Mouse (Mus musculus) forebrain, embryonic 13.5 days (tissue): ENCODE data around the gene Lipo2. TPM values are rescaled to one million over a fixed set of nuclear protein-coding genes. Genes with fewer than 3 reads are reported as not detected.
A peak's percentile ranks its signal among the peaks of the same experiment; 100 is the strongest.
"Not testable (repeated sequence)": the region's sequence is repeated elsewhere in the genome, so short reads cannot be mapped to it uniquely, and the experiment has no call there.

ENCODE experiments used
- ATAC-seq: fragments of 200-750 bp; cut with Nextera tagmentation; 2 replicates; pipeline ENCODE4 v1.8.0; 2017
- H3K27ac ChIP-seq: fragments of 300-500 bp; sonication (generic); 2 replicates; pipeline ENCODE4 v1.5.1; 2015; ENCODE audit warnings: inconsistent platforms, mild to moderate bottlenecking, moderate library complexity
- H3K27me3 ChIP-seq: fragments of 300-500 bp; sonication (generic); 2 replicates; pipeline ENCODE4 v1.6.1; 2015; ENCODE audit warnings: mild to moderate bottlenecking, inconsistent platforms
- H3K36me3 ChIP-seq: fragments of 300-500 bp; sonication (generic); 2 replicates; pipeline ENCODE4 v1.6.1; 2015; ENCODE audit warnings: mild to moderate bottlenecking, inconsistent platforms; ENCODE audit not compliant: poor library complexity, severe bottlenecking
- H3K4me1 ChIP-seq: fragments of 300-500 bp; sonication (generic); 2 replicates; pipeline ENCODE4 v1.6.1; 2015; ENCODE audit warnings: inconsistent platforms
- H3K4me2 ChIP-seq: fragments of 300-500 bp; sonication (generic); 2 replicates; pipeline ENCODE4 v1.6.1; 2015; ENCODE audit warnings: inconsistent platforms, mild to moderate bottlenecking, moderate library complexity
- H3K4me3 ChIP-seq: fragments of 300-500 bp; sonication (generic); 2 replicates; pipeline ENCODE4 v1.5.1; 2015; ENCODE audit warnings: mild to moderate bottlenecking, inconsistent platforms
- H3K9ac ChIP-seq: fragments of 300-500 bp; sonication (generic); 2 replicates; pipeline ENCODE4 v1.6.1; 2015; ENCODE audit warnings: mild to moderate bottlenecking, inconsistent platforms
- H3K9me3 ChIP-seq: fragments of 300-500 bp; sonication (generic); replicated peaks from 2 replicates; pipeline ENCODE4 v1.6.1; 2016; ENCODE audit warnings: inconsistent platforms
- WGBS: fragments of 180-500 bp; shearing (Covaris S2); methylation state at CpG from one replicate; pipeline ENCODE4 v1.1.7; 2015; 5-methylcytosine and 5-hydroxymethylcytosine counted together
- polyA plus RNA-seq: library from polyadenylated mRNA; unstranded; fragments of >200 nt; fragmentation: Nextera tagmentation; extraction: Ambion mirVana; gene quantifications from 2 replicates; pipeline ENCODE4 v1.2.1, GENCODE M21; 2015

Lipo2 gene
- polyA plus RNA-seq = 0.25 and 0.52 TPM in 2 replicates

DNA sequence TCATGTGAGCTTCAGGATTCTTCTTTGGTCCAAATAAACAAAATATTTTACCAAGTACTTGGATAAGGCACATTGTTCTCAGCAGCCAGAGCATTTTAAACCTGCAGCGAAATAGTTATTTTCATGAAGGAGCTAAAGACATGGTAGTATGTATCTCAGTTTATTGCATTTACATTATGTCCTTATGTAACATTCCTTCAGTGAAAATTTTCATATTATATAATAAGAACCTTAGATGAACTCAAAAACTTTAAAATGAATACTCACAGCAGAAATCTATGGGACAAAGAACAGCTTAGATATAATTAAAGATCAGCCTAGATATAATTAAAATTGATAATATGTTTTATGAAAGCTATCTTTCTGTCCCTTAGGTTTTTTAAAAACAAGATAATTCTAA, at the start of gene Lipo2:
Lipo2 (minus strand) TSS at position 101 of the 400 bp plus-strand sequence.
- not testable (repeated sequence) for H3K4me1 ChIP-seq, H3K4me2 ChIP-seq, H3K9ac ChIP-seq, H3K27ac ChIP-seq, H3K27me3 ChIP-seq, H3K4me3 ChIP-seq, H3K36me3 ChIP-seq, H3K9me3 ChIP-seq, ATAC-seq
- WGBS = 89% methylated on average over 1 of the region's 1 CpGs

DNA sequence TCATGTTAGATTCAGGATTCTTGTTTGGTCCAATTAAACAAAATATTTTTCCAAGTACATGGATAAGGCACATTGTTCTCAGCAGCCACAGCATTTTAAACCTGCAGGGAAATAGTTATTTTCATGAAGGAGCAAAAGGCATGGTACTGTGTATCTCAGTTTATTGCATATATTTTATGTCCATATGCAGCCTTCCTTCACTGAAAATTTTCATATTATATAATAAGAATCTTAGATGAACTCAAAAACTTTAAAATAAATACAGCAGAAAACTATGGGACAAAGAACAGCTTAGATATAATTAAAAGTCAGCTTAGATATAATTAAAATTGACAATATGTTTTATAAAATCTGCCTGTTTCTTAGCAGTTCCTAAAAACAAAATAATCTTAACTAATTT, 36.2 kb upstream of the Lipo2 start, which contains the start of gene Lipo1:
Lipo1 (minus strand) TSS at position 101 of the 400 bp plus-strand sequence.
- not testable (repeated sequence) for H3K36me3 ChIP-seq, H3K9me3 ChIP-seq, ATAC-seq, H3K27ac ChIP-seq, H3K4me3 ChIP-seq, H3K9ac ChIP-seq, H3K4me2 ChIP-seq, H3K4me1 ChIP-seq, H3K27me3 ChIP-seq

DNA sequence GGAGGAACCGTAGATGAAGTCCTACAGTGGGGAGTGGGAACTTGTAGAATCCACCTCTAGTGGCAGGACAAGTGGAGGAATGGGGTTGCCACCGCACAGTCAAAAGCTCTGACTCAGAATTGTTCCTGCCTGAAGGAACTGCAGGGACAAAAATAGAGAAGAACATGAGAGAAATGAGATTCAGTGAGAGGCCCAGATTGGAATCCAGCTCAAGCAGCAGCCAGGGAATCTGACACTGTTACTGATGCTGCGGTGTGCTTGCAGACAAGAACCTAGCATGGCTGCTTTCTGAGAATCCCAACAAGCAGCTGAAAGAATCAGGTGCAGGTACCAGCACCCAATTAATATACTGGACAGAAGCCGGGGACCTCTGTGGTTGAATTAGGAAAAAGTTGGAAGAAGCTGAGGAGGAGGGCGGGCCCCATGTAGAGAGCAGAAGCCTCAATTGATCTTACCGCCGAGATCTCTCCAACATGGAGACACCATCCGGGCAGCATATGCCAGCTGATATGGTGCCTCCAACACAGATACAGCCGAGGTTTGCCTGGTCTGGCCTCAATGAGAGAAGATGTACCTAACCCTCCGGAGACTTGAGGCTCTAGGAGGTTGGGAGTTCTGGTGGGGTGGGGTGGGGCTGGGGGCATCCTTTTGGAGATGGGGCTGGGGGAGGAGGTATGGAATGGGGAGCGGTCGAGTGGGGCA, 35.6 kb upstream of the Lipo2 start:
- Histone ChIP-seq H3K4me3 (no peak overlapping the region), H3K9ac (no peak overlapping the region), H3K36me3 (no peaks in the 10 kb centered on the region), H3K27ac (no peak overlapping the region), H3K9me3 (no peaks in the 10 kb centered on the region), H3K27me3 (no peaks in the 10 kb centered on the region), H3K4me1 (no peaks in the 10 kb centered on the region), H3K4me2 (no peak overlapping the region)
- WGBS = 93% methylated on average over 12 of the region's 12 CpGs
- no peak for ATAC-seq

DNA sequence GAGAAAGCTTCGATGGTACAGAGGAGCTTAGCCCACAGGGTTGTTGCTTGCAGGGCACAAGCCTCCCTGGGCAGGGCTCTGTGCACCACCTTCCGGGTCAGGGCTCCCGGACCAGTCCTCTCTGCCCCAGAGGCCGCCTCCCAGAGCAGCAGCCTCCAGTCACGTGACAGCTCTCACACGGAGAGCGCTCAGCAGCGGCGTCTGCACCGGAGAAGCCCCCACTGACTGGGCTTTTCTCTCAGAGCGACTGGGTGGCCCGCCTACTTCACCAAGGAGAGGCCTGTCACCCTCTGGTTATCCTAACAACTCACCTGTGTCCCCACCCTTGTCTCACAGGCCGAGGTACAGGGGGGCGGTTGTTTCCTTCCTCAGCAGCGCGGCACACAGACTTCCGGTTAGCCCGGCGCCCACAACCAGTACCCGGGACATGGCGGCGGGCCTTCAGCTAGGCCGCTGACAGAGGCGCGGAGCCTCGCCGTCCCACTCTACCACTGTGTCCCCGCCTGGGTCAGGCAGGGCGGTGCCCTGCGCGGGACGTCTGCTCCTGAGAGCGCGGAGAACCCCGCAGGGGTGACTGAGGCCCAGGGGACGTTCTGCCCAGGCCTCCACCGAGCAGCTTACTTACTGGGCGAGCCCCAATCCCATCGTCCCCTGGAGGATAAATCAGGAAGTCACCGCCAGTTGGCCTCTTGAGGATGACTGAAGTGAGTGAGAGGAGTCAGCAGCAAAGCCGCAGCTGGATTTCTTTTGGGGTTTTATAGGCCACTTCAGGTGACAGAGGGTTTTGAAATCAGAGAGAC, 10.3 kb upstream of the Lipo2 start, which contains the start of gene Lipo3:
Lipo3 (minus strand) TSS at position 665 of the 800 bp plus-strand sequence.
- H3K9me3 ChIP-seq, H3K36me3 ChIP-seq, H3K4me1 ChIP-seq, H3K27me3 ChIP-seq, H3K9ac ChIP-seq, H3K4me3 ChIP-seq, H3K27ac ChIP-seq: not testable (repeated sequence)
- peak within 1 kb of the TSS; percentile 40 for H3K4me2 ChIP-seq
- ATAC-seq = peak; percentile 96
- 50% methylated on average over 12 of the region's 41 CpGs for WGBS

Other genes with a start within 250 kb of the Lipo2 start
- gene Lipo4, start 233.6 kb downstream of the Lipo2 start, polyA plus RNA-seq = not detected in 2 replicates
- not detected in 2 replicates for gene Gm8978, start 126.1 kb downstream of the Lipo2 start, polyA plus RNA-seq
- 10.0 and 10.5 TPM in 2 replicates for gene Lipo3, start 10.6 kb upstream of the Lipo2 start, polyA plus RNA-seq
- not detected in 2 replicates for gene Lipo1, start 36.1 kb upstream of the Lipo2 start, polyA plus RNA-seq
- not detected in 2 replicates for gene Lipf, start 209.8 kb upstream of the Lipo2 start, polyA plus RNA-seq